Mouse (Mus musculus): ENCODE results near the gene Narf. TPM values are rescaled to one million over a fixed set of nuclear protein-coding genes. Genes with fewer than 3 reads are reported as not detected.
A peak's percentile ranks its signal among the peaks of the same experiment; 100 is the strongest.

Gene Narf
- 65.0 and 72.4 TPM in 2 replicates for polyA plus RNA-seq (2016; fragmentation: Nextera tagmentation; extraction: Ambion mirVana)

DNA sequence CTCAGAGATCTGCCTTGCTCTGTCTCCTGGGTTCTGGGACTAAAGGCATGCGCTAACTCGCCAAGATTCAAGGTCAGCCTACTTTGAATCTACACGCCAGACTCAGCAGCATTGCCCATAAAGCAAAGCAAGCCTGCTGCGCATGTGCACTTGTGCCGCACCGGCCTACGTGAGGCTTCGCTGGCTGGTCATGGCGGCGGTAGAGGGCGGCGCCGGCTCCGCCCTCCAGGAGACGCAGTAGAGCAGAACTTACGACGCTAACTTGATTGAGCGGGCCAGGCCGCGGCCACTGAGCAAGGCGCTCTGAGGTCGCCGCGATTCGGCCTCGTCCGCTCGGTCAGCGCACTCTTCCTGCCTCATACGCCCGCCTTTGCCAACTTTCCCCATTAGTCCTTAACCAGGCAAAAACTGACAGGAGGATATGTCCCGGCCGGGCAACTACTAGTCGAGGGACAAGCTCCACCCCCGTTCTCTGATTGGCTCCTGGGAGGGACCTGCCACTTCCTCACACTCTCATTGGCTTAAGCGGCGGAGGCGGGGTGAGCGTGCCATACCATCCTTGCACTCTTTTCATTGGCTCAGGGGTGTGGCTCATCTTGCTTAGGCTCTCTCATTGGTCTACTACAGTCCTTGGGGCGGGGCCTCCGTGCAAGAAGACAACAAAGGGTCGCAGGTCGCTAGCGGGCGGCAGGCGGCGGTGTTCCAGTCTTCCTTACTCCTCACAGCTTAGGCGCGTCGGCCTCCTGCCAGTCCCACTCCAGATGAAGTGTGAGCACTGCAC lies at the start of gene Narf:
TSS of gene Narf (plus strand) at position 690 of the 781 bp plus-strand sequence.
- under 1% methylated on average over 50 of the region's 50 CpGs for WGBS
- peaks cover 21% of the 10 kb centered on the region for H3K36me3 ChIP-seq (replicated peaks)
- peak; percentile 100 for ATAC-seq (ENCODE audit: low FRiP score)
- H3K4me3 ChIP-seq (replicated peaks), result peak within 1 kb of the TSS; percentile 77
- peak within 1 kb of the TSS; percentile 81 for H3K9ac ChIP-seq
- no peaks in the 10 kb centered on the region for H3K9me3 ChIP-seq
- H3K27me3 ChIP-seq, result no peaks in the 10 kb centered on the region
- peak within 1 kb of the TSS; percentile 56 for H3K4me2 ChIP-seq
- peak within 1 kb of the TSS; percentile 99 for H3K27ac ChIP-seq
- H3K4me1 ChIP-seq, result peaks cover 33% of the 10 kb centered on the region

DNA sequence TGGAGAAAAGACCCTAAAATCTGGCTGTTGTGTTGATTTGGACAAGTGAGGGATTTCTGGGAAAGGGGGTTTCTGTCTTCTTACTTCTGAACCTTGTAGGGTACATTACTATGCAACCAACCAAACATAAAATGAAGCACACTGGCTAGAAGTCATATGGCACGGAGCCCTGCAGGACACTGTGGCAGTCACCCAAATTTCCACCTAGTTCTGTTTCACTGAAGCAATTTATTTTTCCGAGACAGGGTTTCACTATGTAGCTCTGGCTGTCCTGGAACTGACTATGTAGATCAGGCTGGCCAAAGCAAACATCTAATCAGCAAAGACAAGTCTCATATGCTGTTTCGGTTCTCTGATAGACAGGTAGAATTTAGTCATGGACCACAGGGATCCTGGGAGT lies 47.4 kb upstream of the Narf start:
- no peaks in the 10 kb centered on the region for H3K27me3 ChIP-seq
- no peak overlapping the region for H3K4me2 ChIP-seq
- ATAC-seq (ENCODE audit: low FRiP score), result no peak
- no peaks in the 10 kb centered on the region for H3K36me3 ChIP-seq (replicated peaks)
- H3K4me3 ChIP-seq (replicated peaks), result no peak overlapping the region
- no peak overlapping the region for H3K27ac ChIP-seq
- no peaks in the 10 kb centered on the region for H3K9me3 ChIP-seq
- no peaks in the 10 kb centered on the region for H3K4me1 ChIP-seq
- WGBS, result 92% methylated on average over 3 of the region's 3 CpGs
- no peak overlapping the region for H3K9ac ChIP-seq

DNA sequence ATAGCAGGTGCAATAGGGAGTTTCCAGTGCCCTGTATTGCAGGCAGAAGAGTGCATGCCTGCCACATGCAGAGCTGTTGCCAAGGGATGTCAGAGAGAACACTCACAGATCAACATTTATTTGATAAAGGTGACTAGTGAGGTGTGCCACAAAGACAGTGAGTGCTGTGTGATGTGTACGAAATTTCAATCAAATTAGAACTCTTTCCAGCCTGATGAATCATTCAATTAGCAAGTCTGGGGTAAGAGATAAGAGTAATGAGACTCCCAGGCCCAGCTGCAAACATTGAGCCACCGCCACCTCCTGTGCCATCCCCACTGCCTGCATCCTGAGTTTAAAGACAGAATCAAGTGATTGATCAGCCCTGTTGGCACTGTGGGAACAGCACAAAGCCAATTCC lies 44.3 kb upstream of the Narf start:
- WGBS, result 79% methylated on average over 2 of the region's 2 CpGs
- Histone ChIP-seq H3K9ac (no peak overlapping the region), H3K27me3 (no peaks in the 10 kb centered on the region), H3K27ac (no peak overlapping the region), H3K36me3 (replicated peaks) (peaks cover 3% of the 10 kb centered on the region), H3K4me1 (no peaks in the 10 kb centered on the region), H3K4me2 (no peak overlapping the region), H3K9me3 (no peaks in the 10 kb centered on the region), H3K4me3 (replicated peaks) (no peak overlapping the region)
- no peak for ATAC-seq (ENCODE audit: low FRiP score)

DNA sequence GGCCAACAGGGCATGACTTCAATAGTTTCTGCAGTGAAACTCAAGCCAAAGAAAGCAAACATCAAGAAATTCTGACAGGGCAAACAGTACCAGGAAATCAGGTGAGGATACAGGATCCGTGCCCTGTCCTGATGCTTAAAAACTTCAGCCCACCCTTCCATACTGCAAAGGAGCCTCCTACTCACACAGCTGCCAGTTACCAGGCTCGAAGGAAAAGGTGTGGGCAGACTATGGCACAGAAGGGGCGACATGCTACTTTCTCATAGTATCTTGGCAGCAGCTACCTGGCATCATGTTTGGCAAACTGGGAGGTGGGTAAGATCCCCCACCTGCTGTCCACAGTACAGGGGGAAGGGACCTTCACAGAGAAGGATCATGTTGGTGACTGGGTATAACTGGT lies 43.6 kb upstream of the Narf start:
- Histone ChIP-seq H3K9me3 (no peaks in the 10 kb centered on the region), H3K27me3 (no peaks in the 10 kb centered on the region), H3K27ac (no peak overlapping the region), H3K4me2 (no peak overlapping the region), H3K4me1 (no peaks in the 10 kb centered on the region), H3K36me3 (replicated peaks) (peaks cover 3% of the 10 kb centered on the region), H3K4me3 (replicated peaks) (no peak overlapping the region), H3K9ac (no peak overlapping the region)
- WGBS, result 91% methylated on average over 3 of the region's 3 CpGs
- no peak for ATAC-seq (ENCODE audit: low FRiP score)

DNA sequence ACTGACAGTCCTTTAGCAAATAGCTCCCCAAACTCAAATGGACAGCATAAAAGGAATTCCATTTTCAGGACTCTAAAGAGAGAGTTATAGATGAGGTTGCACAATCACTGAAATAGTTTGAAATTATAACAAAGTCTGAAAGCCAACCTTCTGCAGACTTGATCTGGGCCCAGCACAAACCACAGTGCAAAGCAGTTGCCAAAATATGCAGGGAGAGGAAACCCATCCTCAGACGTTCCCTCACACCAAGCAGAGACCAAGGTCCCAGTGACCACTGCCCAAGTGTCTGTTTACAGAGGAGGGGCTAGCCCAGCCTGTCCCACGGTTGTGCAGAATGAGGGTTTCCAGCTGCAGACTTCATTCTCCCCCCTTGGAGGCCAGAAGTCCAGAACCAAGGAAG lies 38.4 kb upstream of the Narf start:
- no peaks in the 10 kb centered on the region for H3K9me3 ChIP-seq
- H3K4me1 ChIP-seq, result peaks cover 3% of the 10 kb centered on the region
- no peak overlapping the region for H3K4me3 ChIP-seq (replicated peaks)
- ATAC-seq (ENCODE audit: low FRiP score), result no peak
- H3K9ac ChIP-seq, result no peak overlapping the region
- H3K4me2 ChIP-seq, result no peak overlapping the region
- H3K27ac ChIP-seq, result no peak overlapping the region
- 63% methylated on average over 2 of the region's 2 CpGs for WGBS
- H3K27me3 ChIP-seq, result no peaks in the 10 kb centered on the region
- H3K36me3 ChIP-seq (replicated peaks), result peaks cover 3% of the 10 kb centered on the region

DNA sequence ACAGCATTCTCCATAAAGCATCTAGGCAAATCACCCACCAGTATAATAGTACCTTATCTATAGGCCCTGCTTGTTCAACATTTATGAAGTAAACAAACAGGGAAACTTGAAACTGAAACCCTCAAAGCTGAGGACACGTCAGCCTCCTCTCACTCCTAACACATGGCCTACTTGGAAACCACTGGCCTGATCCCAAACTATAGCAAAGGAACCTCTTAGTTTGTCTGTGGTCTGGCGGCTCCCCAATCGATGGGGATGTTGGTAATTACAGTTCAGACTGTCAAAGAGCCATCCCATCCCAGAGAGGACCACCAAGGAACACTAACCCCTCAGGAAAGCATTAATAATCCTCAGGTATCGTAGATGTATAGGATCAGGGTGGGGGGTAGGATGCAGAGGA lies 37.2 kb upstream of the Narf start:
- no peak for ATAC-seq (ENCODE audit: low FRiP score)
- Histone ChIP-seq H3K4me3 (replicated peaks) (no peak overlapping the region), H3K27me3 (no peaks in the 10 kb centered on the region), H3K36me3 (replicated peaks) (peaks cover 3% of the 10 kb centered on the region), H3K9me3 (no peaks in the 10 kb centered on the region), H3K4me2 (no peak overlapping the region), H3K27ac (no peak overlapping the region), H3K4me1 (peaks cover 10% of the 10 kb centered on the region), H3K9ac (no peak overlapping the region)
- WGBS, result 73% methylated on average over 4 of the region's 4 CpGs

DNA sequence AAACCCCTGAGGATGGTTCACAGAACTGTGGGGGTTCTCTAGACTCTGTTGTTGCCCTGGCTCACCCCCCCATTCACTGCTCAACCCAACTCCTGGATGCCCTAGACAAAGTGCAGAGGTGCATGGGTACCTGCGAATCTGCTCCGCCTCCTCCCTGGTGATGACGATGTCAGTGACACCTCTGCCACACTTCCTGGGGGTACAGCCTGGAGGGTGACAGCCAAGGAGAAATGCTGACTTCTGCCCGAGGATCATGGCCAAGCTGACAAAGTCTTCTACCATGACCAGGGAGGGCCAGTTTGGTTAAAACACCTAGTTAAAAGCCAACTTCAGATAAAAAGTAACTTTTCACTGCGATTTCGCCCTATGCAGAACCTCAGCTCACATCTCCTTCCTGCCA lies 36.3 kb upstream of the Narf start:
- ATAC-seq (ENCODE audit: low FRiP score), result no peak
- Histone ChIP-seq H3K4me1 (peaks cover 15% of the 10 kb centered on the region), H3K4me2 (no peak overlapping the region), H3K27me3 (no peaks in the 10 kb centered on the region), H3K9ac (no peak overlapping the region), H3K27ac (no peak overlapping the region), H3K9me3 (no peaks in the 10 kb centered on the region), H3K4me3 (replicated peaks) (no peak overlapping the region), H3K36me3 (replicated peaks) (no peaks in the 10 kb centered on the region; the same call in 1 of the 2 replicates)
- WGBS, result 90% methylated on average over 6 of the region's 6 CpGs

DNA sequence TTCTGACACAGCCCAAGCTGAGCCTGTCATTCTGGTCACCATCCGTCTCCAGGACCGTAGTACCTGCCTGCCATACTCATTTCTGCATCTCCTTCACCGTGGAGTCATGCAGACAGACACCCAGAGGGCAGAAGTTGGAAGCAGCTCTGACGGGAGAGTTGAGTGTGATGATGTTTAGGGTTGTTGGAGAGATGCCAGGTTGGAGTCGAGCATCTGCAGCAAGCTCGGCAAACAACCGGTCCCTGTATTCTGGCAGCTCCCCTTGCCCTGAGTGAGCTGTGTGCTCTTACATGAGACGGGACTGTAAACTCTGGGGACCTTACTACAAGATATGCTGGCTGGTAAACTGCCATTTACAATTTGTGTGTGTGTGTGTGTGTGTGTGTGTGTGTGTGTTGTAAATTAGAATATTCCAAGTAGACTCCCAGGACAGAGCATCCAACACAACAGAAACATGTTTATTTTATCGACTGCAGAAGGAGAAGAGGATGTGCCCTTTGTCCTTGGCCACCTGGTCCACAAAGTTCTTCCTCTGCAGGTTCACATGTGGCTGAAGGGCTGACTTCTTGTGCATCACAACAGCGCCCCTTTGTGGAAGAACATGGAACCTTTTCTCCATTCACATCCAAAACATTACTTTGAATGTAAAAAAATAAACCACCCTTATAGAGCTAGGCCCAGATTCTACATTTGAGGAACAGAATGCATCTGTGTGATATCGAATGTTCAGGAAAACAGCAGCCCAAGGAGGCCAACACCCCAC lies 35.4 kb upstream of the Narf start:
- no peaks in the 10 kb centered on the region for H3K9me3 ChIP-seq
- no peak overlapping the region for H3K27ac ChIP-seq
- no peaks in the 10 kb centered on the region; the same call in 1 of the 2 replicates for H3K36me3 ChIP-seq (replicated peaks)
- H3K27me3 ChIP-seq, result no peaks in the 10 kb centered on the region
- 68% methylated on average over 11 of the region's 11 CpGs for WGBS
- no peak for ATAC-seq (ENCODE audit: low FRiP score)
- no peak overlapping the region for H3K4me2 ChIP-seq
- peaks cover 15% of the 10 kb centered on the region for H3K4me1 ChIP-seq
- no peak overlapping the region for H3K9ac ChIP-seq
- no peak overlapping the region for H3K4me3 ChIP-seq (replicated peaks)

DNA sequence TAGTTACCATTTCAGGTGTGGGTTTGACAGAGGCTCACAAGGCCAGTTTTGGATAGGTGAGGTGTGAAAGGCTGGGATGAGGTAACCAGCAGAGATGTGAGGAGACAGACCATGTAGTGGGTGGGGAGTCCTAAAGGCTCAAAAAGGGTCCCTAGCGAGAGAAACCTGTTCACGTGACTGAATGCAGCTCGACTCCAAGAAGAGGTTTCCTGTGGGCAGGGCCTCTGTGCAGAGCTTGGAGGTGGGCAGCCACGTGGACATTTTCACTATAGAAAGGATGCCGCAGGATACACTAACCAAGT lies 33.2 kb upstream of the Narf start:
- no peak for ATAC-seq (ENCODE audit: low FRiP score)
- 0% methylated on average over 5 of the region's 5 CpGs for WGBS
- H3K9me3 ChIP-seq, result no peaks in the 10 kb centered on the region
- H3K4me2 ChIP-seq, result peak overlapping the region; percentile 85
- H3K4me3 ChIP-seq (replicated peaks), result peak overlapping the region; percentile 80
- no peak overlapping the region for H3K9ac ChIP-seq
- peaks cover 6% of the 10 kb centered on the region for H3K36me3 ChIP-seq (replicated peaks)
- H3K4me1 ChIP-seq, result peaks cover 15% of the 10 kb centered on the region
- no peaks in the 10 kb centered on the region for H3K27me3 ChIP-seq
- no peak overlapping the region for H3K27ac ChIP-seq

DNA sequence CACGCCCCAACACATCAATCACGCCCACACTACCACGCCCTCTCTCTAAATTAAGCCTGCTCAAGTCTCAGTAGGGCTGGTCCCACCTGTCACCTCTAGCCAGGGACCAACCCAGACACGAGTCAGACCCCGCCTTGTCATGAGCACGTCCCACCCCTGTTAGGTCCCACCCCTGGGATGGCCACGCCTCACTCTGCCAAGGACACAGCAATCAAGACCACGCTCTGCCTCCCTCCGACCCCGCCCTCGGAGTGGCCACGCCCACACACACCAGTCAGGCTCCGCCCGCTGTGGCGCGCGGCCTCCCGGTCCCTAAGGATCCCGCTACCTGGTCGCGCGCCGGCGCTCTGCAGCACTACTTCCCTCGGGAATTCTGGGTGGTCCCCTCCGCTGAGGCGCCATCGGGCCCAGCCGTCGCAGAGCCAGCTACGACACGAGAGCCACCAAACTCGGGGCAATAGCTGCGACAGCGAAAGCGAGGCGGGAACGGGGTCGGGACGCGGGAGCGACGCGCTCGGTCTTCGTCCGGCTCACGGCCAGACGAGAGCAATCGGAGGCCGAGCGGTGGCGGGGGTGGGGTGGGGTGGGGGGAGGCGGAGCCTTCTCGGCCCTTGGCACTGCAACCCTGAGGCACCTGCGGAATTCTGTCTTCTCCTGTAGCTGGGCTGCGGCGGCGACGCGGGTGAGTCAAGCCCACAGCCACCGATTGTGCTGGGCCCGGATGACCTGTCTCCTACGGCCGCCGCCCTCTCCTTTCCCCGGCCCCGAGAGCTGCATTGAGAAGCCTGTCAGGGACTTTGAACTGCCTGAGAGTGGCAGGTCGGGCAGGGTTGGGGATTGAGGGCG lies 32.7 kb upstream of the Narf start, which contains the start of the genes Hexdc and Ogfod3:
TSS of gene Hexdc (plus strand) at position 273 of the 846 bp plus-strand sequence.
TSS of gene Ogfod3 (minus strand) at position 551 of the 846 bp plus-strand sequence.
- H3K36me3 ChIP-seq (replicated peaks), result peaks cover 10% of the 10 kb centered on the region
- peak within 1 kb of the TSS; percentile 85 for H3K4me2 ChIP-seq
- peak within 1 kb of the TSS; percentile 80 for H3K4me3 ChIP-seq (replicated peaks)
- H3K27me3 ChIP-seq, result no peaks in the 10 kb centered on the region
- peak; percentile 97 for ATAC-seq (ENCODE audit: low FRiP score)
- under 1% methylated on average over 70 of the region's 70 CpGs for WGBS
- H3K27ac ChIP-seq, result peak within 1 kb of the TSS; percentile 89
- peaks cover 15% of the 10 kb centered on the region for H3K4me1 ChIP-seq
- H3K9me3 ChIP-seq, result no peaks in the 10 kb centered on the region
- peak within 1 kb of the TSS; percentile 77 for H3K9ac ChIP-seq

DNA sequence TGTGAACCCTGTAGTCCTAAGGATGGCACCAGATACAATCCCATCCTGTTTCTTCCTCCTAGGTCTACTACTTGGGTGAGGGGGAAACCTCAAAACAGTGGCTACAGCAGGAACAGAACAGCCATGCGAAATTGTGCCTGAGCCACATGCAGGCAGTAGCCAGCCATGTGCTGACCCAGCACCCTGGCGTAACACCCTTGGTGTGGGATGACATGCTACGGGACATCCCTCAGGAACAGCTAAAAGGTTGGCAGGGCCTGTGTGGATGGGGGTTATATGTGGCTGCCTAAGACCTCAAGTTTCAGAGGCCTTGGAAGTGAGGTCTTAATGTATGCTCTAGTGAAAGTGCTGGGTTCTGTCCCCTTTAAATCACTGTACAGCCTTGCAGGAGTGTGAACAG lies 20.2 kb upstream of the Narf start:
- Histone ChIP-seq H3K27me3 (no peaks in the 10 kb centered on the region), H3K36me3 (replicated peaks) (peaks cover 49% of the 10 kb centered on the region), H3K9ac (no peak overlapping the region), H3K4me2 (no peak overlapping the region), H3K9me3 (no peaks in the 10 kb centered on the region), H3K27ac (no peak overlapping the region), H3K4me1 (no peaks in the 10 kb centered on the region), H3K4me3 (replicated peaks) (no peak overlapping the region)
- no peak for ATAC-seq (ENCODE audit: low FRiP score)
- 95% methylated on average over 3 of the region's 3 CpGs for WGBS

DNA sequence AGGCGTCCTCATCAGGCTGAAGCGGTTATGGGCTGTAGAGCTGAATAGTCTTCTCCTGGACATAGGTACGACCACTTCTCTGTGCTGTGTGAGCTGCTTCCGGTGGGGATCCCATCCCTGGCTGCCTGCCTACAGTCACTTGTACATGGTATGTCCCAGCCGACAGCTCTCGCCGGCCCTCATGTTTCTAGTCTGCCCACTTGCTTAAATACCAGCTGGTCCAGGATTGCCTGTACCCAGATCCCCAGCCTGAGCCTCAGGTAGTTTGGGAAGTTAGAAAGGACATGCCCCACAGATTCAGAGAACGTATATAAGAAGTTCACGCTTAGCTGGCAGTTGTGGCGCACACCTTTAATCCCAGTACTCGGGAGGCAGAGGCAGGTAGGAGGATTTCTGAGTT lies 17.3 kb upstream of the Narf start:
- Histone ChIP-seq H3K4me1 (no peaks in the 10 kb centered on the region), H3K36me3 (replicated peaks) (peaks cover 72% of the 10 kb centered on the region), H3K4me3 (replicated peaks) (no peak overlapping the region), H3K9me3 (no peaks in the 10 kb centered on the region), H3K4me2 (no peak overlapping the region), H3K27me3 (no peaks in the 10 kb centered on the region), H3K9ac (no peak overlapping the region), H3K27ac (no peak overlapping the region)
- WGBS, result 88% methylated on average over 11 of the region's 11 CpGs
- no peak for ATAC-seq (ENCODE audit: low FRiP score)
